Mouse (Mus musculus) left cerebral cortex, postnatal 25 days (tissue): ENCODE results near the gene Ttyh2. TPM values are rescaled to one million over a fixed set of nuclear protein-coding genes. Genes with fewer than 3 reads are reported as not detected.
"Not testable (repeated sequence)": the region's sequence is repeated elsewhere in the genome, so short reads cannot be mapped to it uniquely, and the experiment has no call there.

Experiments
- DNase-seq, 2 experiments: peaks; one replicate each; pipeline ENCODE4 v3.0.0; 2022; ENCODE audit warnings: low spot score in 2 of 2, mixed read lengths in 1 of 2
- intact Hi-C: fragments of 180-260 bp; cut with DNase I; formaldehyde crosslinking; loops from one replicate; pipeline ENCODE4 v1.15.1; 2025
- total RNA-seq, 2 experiments: library from RNA; stranded (reverse); gene quantifications; 2 replicates each; pipeline ENCODE4 v1.2.3; 2021

Ttyh2 gene
- total RNA-seq, 2 experiments from 2014 or later = 18.6 to 21.4 TPM

- DNase-seq = not testable (repeated sequence)
- intact Hi-C loops = loop anchor here (5.0 kb wide), 4 partner anchors 43 to 238 kb away; partner anchors contain the start of genes Btbd17, Dnaic2 and Gpr142
Observed at GRCm38 (mm10) chr11:114674796-114675195, 435 bp upstream of the Ttyh2 start.

- intact Hi-C loops = loop anchor here (5.0 kb wide), 2 partner anchors 51 to 121 kb away; partner anchors contain the start of genes Btbd17, Dnaic2 and Gpr142
Observed at GRCm38 (mm10) chr11:114675826-114676401, 683 bp downstream of the Ttyh2 start.

GRCm38 (mm10) chr11:114676431-114676830 lies 1.2 kb downstream of the Ttyh2 start:
- intact Hi-C loops = loop anchor here (5.0 kb wide), 2 partner anchors 51 to 121 kb away; partner anchors contain the start of genes Btbd17, Dnaic2 and Gpr142
- DNase-seq = no peak

More at GRCm38 (mm10) chr11:114675826-114676401, 683 bp downstream of the Ttyh2 start:
- peak in 1 of 2 experiments; percentile 57 for DNase-seq

GRCm38 (mm10) chr11:114676896-114677530 lies 1.8 kb downstream of the Ttyh2 start:
- intact Hi-C loops = loop anchor here (5.0 kb wide), 2 partner anchors 50 to 120 kb away; partner anchors contain the start of genes Btbd17, Dnaic2 and Gpr142
- no peak for DNase-seq

- intact Hi-C loops = loop anchor here (5.0 kb wide), 2 partner anchors 48 to 118 kb away; partner anchors contain the start of genes Btbd17, Dnaic2 and Gpr142
- DNase-seq = no peak
Observed at GRCm38 (mm10) chr11:114679582-114679981, 4.4 kb downstream of the Ttyh2 start.

- intact Hi-C loops = no loop called here
- no peak for DNase-seq
Observed at GRCm38 (mm10) chr11:114680291-114680690, 5.1 kb downstream of the Ttyh2 start.

GRCm38 (mm10) chr11:114681054-114681453 lies 5.8 kb downstream of the Ttyh2 start:
- DNase-seq = no peak
- intact Hi-C loops = no loop called here

GRCm38 (mm10) chr11:114682321-114682900 lies 7.2 kb downstream of the Ttyh2 start:
- intact Hi-C loops = no loop called here
- no peak for DNase-seq

GRCm38 (mm10) chr11:114683029-114683721 lies 7.9 kb downstream of the Ttyh2 start:
- intact Hi-C loops = no loop called here
- no peak for DNase-seq

GRCm38 (mm10) chr11:114683722-114684621 lies 8.7 kb downstream of the Ttyh2 start:
- no peak for DNase-seq
- intact Hi-C loops = no loop called here

GRCm38 (mm10) chr11:114684627-114685373 lies 9.6 kb downstream of the Ttyh2 start:
- intact Hi-C loops = no loop called here
- DNase-seq = no peak

- no peak for DNase-seq
- intact Hi-C loops = no loop called here
Observed at GRCm38 (mm10) chr11:114685526-114686040, 10.4 kb downstream of the Ttyh2 start.

GRCm38 (mm10) chr11:114686221-114686959 lies 11.2 kb downstream of the Ttyh2 start:
- intact Hi-C loops = no loop called here
- DNase-seq = no peak

GRCm38 (mm10) chr11:114687574-114688188 lies 12.4 kb downstream of the Ttyh2 start:
- intact Hi-C loops = no loop called here

GRCm38 (mm10) chr11:114688729-114689128 lies 13.5 kb downstream of the Ttyh2 start:
- intact Hi-C loops = no loop called here
- DNase-seq = no peak

More at GRCm38 (mm10) chr11:114687574-114688188, 12.4 kb downstream of the Ttyh2 start:
- DNase-seq = no peak

- DNase-seq = no peak
- intact Hi-C loops = no loop called here
Observed at GRCm38 (mm10) chr11:114690192-114690591, 15.0 kb downstream of the Ttyh2 start.
